In genomic region chr9:65435671-65436301, GRCm38 (mm10) we compare ENCODE assay signal across 8 mouse cellular contexts. TPM values are rescaled to one million over a fixed set of nuclear protein-coding genes. Genes with fewer than 3 reads are reported as not detected.
DNase-seq lines count a peak whose midpoint lies in the region; ATAC-seq lines count a peak whose summit lies in the region.

Mtfmt (plus strand) TSS chr9:65435782.

- ATAC-seq in common myeloid progenitor, adult 5-6 weeks (replicated peaks; ENCODE audit: low read depth, poor library complexity, severe bottlenecking): peak; percentile 95

- H3K9me3 ChIP-seq in megakaryocyte, embryonic 14.5 days: no peaks in the 10 kb centered on the region

- H3K4me1 ChIP-seq in megakaryocyte, embryonic 14.5 days: peaks cover 32% of the 10 kb centered on the region

- peak within 1 kb of the TSS; percentile 99 for H3K4me3 ChIP-seq in megakaryocyte, embryonic 14.5 days (replicated peaks)

- H3K27me3 ChIP-seq in megakaryocyte, embryonic 14.5 days (replicated peaks): peaks cover 3% of the 10 kb centered on the region

- DNase-seq in ZHBTc4 (ENCODE audit: low read depth, low spot score): peak; percentile 98
- DNase-seq in gastrocnemius, adult 8-10 months (ENCODE audit: low spot score in 2 of 2): peak; percentile 90 to 91
- peak; percentile 77 for DNase-seq in hindlimb bud, embryonic 11.5 days (ENCODE audit: extremely low spot score, low read depth, low spot score)
- peak; percentile 74 to 91 for DNase-seq in left cerebral cortex, adult 8-10 months (ENCODE audit: low spot score in 2 of 2)
- peak; percentile 94 to 95 for DNase-seq in right cerebral cortex, postnatal 10 days (ENCODE audit: low spot score in 2 of 2)
- peak; percentile 96 for DNase-seq in urinary bladder, postnatal 25 days (ENCODE audit: low spot score)

- H3K36me3 ChIP-seq in megakaryocyte, embryonic 14.5 days (replicated peaks; ENCODE audit: low read length): peaks cover 29% of the 10 kb centered on the region

RNA-seq across cellular contexts. Expression of gene Mtfmt, which starts in this region (rescaled TPM):
- total RNA-seq in common myeloid progenitor, adult 5-6 weeks (2017): 19.2 and 21.0 TPM in 2 replicates
- 1 to 10 TPM; 4.2 to 6.2 (median 5.3) TPM for total RNA-seq in gastrocnemius, adult 8-10 months (2022)
- 10 to 100 TPM; 16.4 to 20.5 (median 16.9) TPM for total RNA-seq in left cerebral cortex, adult 8-10 months (2022)
- polyA plus RNA-seq in megakaryocyte, embryonic 14.5 days (2012; ENCODE audit: insufficient read depth, low replicate concordance): 4.8 and 6.3 TPM in 2 replicates

Comparison
In these comparisons a context has a peak if more than half of its experiments do, and no peak if none do; other contexts are left out.
1. Peak in every context shown above with its lines: DNase-seq, ATAC-seq and H3K4me3 ChIP-seq.